Mouse (Mus musculus) small intestine, adult 10 weeks (tissue): ENCODE data around the gene Actl9. TPM values are rescaled to one million over a fixed set of nuclear protein-coding genes. Genes with fewer than 3 reads are reported as not detected.

Experiments
- polyA plus RNA-seq: library from polyadenylated mRNA; stranded (reverse); fragments of 350-450 nt; fragmentation: Illumina TruSeq; extraction: RNeasy Lipid Tissue Mini Kit (QIAGEN cat#74804); gene quantifications from one replicate; pipeline ENCODE4 v1.2.3, GENCODE M21; 2014; ENCODE audit warnings: low replicate concordance

Gene Actl9
- not detected for polyA plus RNA-seq

DNA sequence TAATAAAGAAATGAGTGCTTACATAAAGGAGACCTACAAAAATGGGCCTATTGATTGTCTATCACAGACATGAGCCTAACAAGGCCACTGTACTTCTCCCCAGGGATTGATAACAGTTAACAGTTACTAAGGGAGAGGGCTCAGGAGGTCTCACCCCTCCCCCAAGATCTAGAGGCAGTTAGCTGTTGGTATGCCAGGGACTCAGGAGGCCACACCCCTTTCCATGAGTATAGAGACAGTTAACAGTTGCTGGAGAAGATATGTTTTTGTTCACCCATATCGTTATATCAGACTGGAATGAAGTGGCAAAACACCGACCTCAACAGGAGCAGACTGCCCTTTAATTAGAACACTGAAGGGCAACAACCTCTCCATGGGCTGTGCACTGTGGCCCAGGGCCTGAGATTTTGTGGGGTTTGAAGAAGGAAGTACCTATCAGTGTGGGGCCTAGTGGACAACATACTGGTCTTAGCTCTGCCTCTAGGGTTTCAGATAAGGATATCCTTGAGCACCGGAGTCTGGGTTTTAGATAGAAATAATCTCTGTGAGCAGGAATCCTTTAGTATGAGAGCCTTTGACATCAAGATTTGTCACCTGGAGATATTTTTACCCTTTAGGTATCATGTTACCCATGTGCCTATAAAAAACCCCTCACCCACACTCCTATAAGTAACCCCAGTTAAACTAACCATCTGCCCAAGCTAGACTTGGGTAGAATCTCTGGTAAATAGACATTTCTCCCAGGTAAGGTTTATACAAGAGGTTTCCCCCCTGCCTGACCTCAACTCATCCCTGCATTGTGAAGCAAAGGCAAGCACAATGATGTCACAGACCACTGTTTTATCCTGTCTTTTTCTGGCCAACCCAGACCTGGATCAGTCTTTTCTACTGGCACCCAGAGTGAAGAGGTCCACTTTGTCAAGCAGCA is at the start of gene Actl9:
TSS of gene Actl9 (plus strand) at position 878 of the 928 bp plus-strand sequence.

DNA sequence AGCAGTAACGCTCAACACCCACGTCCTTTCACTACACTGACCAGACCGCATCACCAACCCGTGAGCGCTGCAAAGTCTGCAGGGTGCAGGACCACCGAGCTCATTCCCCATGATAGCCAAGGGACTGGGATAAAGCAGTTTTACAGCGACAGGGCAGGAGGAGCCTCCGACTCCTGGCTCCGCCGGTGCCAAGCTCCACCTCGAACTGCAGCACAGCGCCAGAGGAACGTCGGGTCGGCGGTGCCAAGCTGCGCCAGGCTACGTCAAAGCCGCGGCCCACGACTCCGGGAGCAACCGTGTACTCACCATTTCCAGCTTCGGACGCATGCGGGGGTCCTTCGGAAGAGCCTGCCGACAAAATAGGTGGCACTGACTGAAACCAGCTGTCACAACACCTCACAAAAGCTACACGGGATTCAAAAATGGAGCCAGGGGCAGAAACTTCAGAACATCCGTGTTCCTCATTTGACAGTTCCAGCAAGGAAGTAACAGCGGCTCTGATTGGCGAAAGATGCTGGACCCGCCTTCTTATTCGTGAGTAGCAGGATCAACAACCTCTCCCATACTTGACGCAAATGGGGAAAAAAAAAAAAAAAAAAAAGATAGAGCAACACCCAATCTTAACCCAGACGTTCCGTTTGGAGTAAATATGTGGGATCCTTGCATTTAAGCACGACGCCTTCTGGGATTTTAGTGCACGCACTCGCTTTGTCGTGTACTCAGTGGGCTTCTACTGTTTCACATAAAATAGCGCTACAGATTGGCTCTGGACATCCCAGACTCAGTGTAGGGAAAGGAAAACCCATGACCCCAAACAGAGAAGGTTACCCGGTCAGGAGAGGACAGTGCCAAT is 38.3 kb upstream of the Actl9 start, which contains the start of gene Zfp101:
TSS of gene Zfp101 (minus strand) at position 460 of the 853 bp plus-strand sequence.

Other genes starting within 250 kb of the Actl9 start
- not detected for gene Olfr239, start 241.6 kb upstream of the Actl9 start, polyA plus RNA-seq
- gene Olfr1564, start 211.2 kb upstream of the Actl9 start, polyA plus RNA-seq: not detected
- gene Zfp955a, start 177.8 kb upstream of the Actl9 start, polyA plus RNA-seq: 30.9 TPM
- not detected for gene Olfr63, start 168.2 kb upstream of the Actl9 start, polyA plus RNA-seq
- 19.1 TPM for gene Zfp955b, start 143.4 kb upstream of the Actl9 start, polyA plus RNA-seq
- gene Zfp81, start 74.0 kb upstream of the Actl9 start, polyA plus RNA-seq: 22.9 TPM
- 45.3 TPM for gene Zfp101, start 38.3 kb upstream of the Actl9 start, polyA plus RNA-seq
- 2.1 TPM for gene Adamts10, start 91.3 kb downstream of the Actl9 start, polyA plus RNA-seq
- 0.48 TPM for gene Myo1f, start 122.8 kb downstream of the Actl9 start, polyA plus RNA-seq
- gene Zfp414, start 196.2 kb downstream of the Actl9 start, polyA plus RNA-seq: 2.8 TPM
- gene Pram1, start 205.2 kb downstream of the Actl9 start, polyA plus RNA-seq: not detected